Mouse (Mus musculus) heart, embryonic 13.5 days (tissue): ENCODE measurements around the gene Rangrf. TPM values are rescaled to one million over a fixed set of nuclear protein-coding genes. Genes with fewer than 3 reads are reported as not detected.
A peak's percentile ranks its signal among the peaks of the same experiment; 100 is the strongest.

Source experiments
- microRNA-seq: library from miRNA; unstranded; fragments of <30 nt; microRNA quantifications from one replicate; pipeline ENCODE4, GENCODE M21; 2016
- polyA plus RNA-seq: library from polyadenylated mRNA; unstranded; fragments of >200 nt; fragmentation: Nextera tagmentation; extraction: Ambion mirVana; gene quantifications from 2 replicates; pipeline ENCODE4 v1.2.1, GENCODE M21; 2015

Rangrf gene
- polyA plus RNA-seq, 1 experiment from 2014 or later, result 67.9 TPM

Small RNAs within 50 kb of the gene (microRNA-seq; reads per million reads assigned to microRNA genes)
- 6.1 reads per million, percentile 22 among the genes with 10 or more reads in this experiment for gene Mir3062

Other genes starting within 250 kb of the Rangrf start
- gene Ndel1, start 103.3 kb downstream of the Rangrf start, polyA plus RNA-seq, result 56.7 and 61.6 TPM in 2 replicates
- 0.14 and 0.15 TPM in 2 replicates for gene Rnf222, start 86.6 kb downstream of the Rangrf start, polyA plus RNA-seq
- gene Rpl26, start 73.6 kb downstream of the Rangrf start, polyA plus RNA-seq, result 640 and 686 TPM in 2 replicates
- not detected in 2 replicates for gene Odf4, start 48.1 kb downstream of the Rangrf start, polyA plus RNA-seq
- 11.2 and 11.5 TPM in 2 replicates for gene Arhgef15, start 17.7 kb downstream of the Rangrf start, polyA plus RNA-seq
- gene Slc25a35, start 7.1 kb downstream of the Rangrf start, polyA plus RNA-seq, result 1.4 and 2.1 TPM in 2 replicates
- 19.9 and 20.3 TPM in 2 replicates for gene Pfas, start 33.3 kb upstream of the Rangrf start, polyA plus RNA-seq
- 45.0 and 49.8 TPM in 2 replicates for gene Ctc1, start 40.7 kb upstream of the Rangrf start, polyA plus RNA-seq
- 78.4 and 83.0 TPM in 2 replicates for gene Aurkb, start 70.5 kb upstream of the Rangrf start, polyA plus RNA-seq
- 9.7 and 10.3 TPM in 2 replicates for gene Borcs6, start 84.5 kb upstream of the Rangrf start, polyA plus RNA-seq
- 28.4 and 31.3 TPM in 2 replicates for gene Tmem107, start 95.6 kb upstream of the Rangrf start, polyA plus RNA-seq
- 79.5 and 82.1 TPM in 2 replicates for gene Vamp2, start 113.3 kb upstream of the Rangrf start, polyA plus RNA-seq
- 8.6 and 9.0 TPM in 2 replicates for gene Per1, start 120.0 kb upstream of the Rangrf start, polyA plus RNA-seq
- gene Hes7, start 145.2 kb upstream of the Rangrf start, polyA plus RNA-seq, result 0.47 and 0.67 TPM in 2 replicates
- gene 9130213A22Rik, start 147.4 kb upstream of the Rangrf start, polyA plus RNA-seq, result 0.41 and 0.60 TPM in 2 replicates
- gene Aloxe3, start 150.7 kb upstream of the Rangrf start, polyA plus RNA-seq, result 0.13 and 0.14 TPM in 2 replicates
- not detected in 2 replicates for gene Alox12b, start 181.8 kb upstream of the Rangrf start, polyA plus RNA-seq
- gene Alox8, start 222.7 kb upstream of the Rangrf start, polyA plus RNA-seq, result 1.1 and 1.5 TPM in 2 replicates